Mouse (Mus musculus) liver, embryonic 14.5 days (tissue): Measurements from ENCODE around the gene Rnase12.

ENCODE experiments used
- CTCF ChIP-seq: IDR thresholded peaks from 2 replicates; pipeline ENCODE4 v1.5.1; 2016; ENCODE audit warnings: antibody characterized with exemption, low read depth, control low read depth
- EP300 ChIP-seq: IDR thresholded peaks from 2 replicates; pipeline ENCODE4 v1.6.1; 2016; ENCODE audit warnings: antibody characterized with exemption, low read depth

DNA sequence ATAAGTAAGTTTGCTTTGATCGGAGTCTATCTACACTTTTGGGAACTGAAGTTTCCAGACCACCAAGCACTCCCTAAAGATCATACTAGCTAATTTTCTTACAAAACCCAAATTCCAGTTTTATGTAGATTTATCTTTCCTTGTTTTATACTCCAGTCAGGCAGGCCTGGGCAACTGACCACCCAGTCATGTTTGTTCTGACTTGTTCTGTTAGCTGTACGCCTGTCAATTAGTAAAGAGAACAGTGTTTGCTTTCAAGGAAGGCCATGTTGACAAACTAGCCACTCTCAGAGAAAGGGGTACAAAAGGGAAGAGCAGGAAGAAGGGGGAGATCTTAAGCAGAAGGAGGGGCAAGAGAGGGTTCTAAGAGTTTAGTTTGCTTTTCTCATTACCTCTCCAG lies 46.9 kb upstream of the Rnase12 start:
- TF ChIP-seq CTCF (no peak), EP300 (no peak)
